Mouse (Mus musculus) olfactory bulb, adult 2 months (tissue): ENCODE measurements at regions not wholly inside any gene's neighbourhood (a gene's known extent, or its start where the extent isn't known, plus 50 kb on each side); places are given as distances from the start of the nearest gene placed in this dataset.

Source experiments
- CTCF ChIP-seq: fragments of 200-500 bp; IDR thresholded peaks from 2 replicates; pipeline ENCODE4 v1.5.1; 2012; ENCODE audit warnings: low read depth, mild to moderate bottlenecking, low read length, moderate library complexity; ENCODE audit not compliant: insufficient read depth
- POLR2A ChIP-seq: fragments of 200-500 bp; IDR thresholded peaks from 2 replicates; pipeline ENCODE4 v1.6.1; 2012; ENCODE audit warnings: mild to moderate bottlenecking, low read depth, low read length, moderate library complexity; ENCODE audit not compliant: insufficient read depth

- TF ChIP-seq CTCF (no peak), POLR2A (no peak)
Observed at GRCm38 (mm10) chr9:113171767-113172405, 536.2 kb downstream of the Pdcd6ip start.
